18 mouse cellular contexts compared by ENCODE assay signal in the genomic region with DNA sequence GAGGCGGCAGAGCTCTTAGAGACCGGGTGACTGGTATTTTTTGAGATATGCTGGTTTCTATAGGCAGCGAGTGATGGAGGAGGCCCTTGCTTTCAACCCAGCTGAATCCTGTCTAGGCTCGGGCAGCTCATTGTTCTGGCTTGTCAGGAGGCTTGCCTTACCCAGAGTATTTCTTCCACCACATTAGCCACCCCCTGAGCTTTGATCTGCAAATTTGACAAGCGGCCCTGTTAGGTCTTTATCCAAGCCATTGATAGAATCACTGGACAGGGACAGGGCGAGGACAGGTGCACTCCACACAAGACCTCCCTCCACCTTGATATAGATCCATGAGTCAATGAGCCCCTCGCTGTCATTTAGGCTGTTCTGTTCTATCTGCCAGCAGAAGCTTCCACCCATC.
A peak's percentile ranks its signal among the peaks of the same experiment; 100 is the strongest.
DNase-seq lines count a peak whose midpoint lies in the region; ATAC-seq and TF ChIP-seq lines count a peak whose summit lies in the region.
"Had no signal": no experiment of that assay in that cellular context is flagged by ENCODE, and none has a peak within 500 bp of the region (broad histone marks: within the 10 kb centered on the region; RNA-seq: fewer than 3 reads in every experiment).

No protein-coding gene starts in this region.

- H3K4me3 ChIP-seq in midbrain, embryonic 12.5 days: no peak overlapping the region
- no peak overlapping the region for H3K4me3 ChIP-seq in midbrain, embryonic 16.5 days (ENCODE audit: low read depth, low read length)
- no peak overlapping the region for H3K4me3 ChIP-seq in forebrain, embryonic 12.5 days (replicated peaks)
- H3K4me3 ChIP-seq in hindbrain, postnatal 0 days (ENCODE audit: low read length): no peak overlapping the region
- H3K4me3 ChIP-seq: heart, embryonic 13.5 days; limb, embryonic 10.5 days; liver, embryonic 13.5 days; stomach, embryonic 15.5 days had no signal

- 0 out of 2 replicates have a peak, but pooled peaks have one; percentile 6 for ATAC-seq in midbrain, embryonic 12.5 days (ENCODE audit: low FRiP score, low read depth)
- no peak for ATAC-seq in midbrain, embryonic 16.5 days
- peak; percentile 33; the same call in 1 of the 2 replicates for ATAC-seq in forebrain, embryonic 12.5 days (ENCODE audit: low FRiP score)
- ATAC-seq in hindbrain, postnatal 0 days: peak; percentile 52
- ATAC-seq: activated CD4-positive, CD25-positive, alpha-beta regulatory T cell, adult 4 months; CD4-positive, CD25-positive, alpha-beta regulatory T cell, adult 4 months had no signal

- no peaks in the 10 kb centered on the region for H3K27me3 ChIP-seq in midbrain, embryonic 12.5 days
- H3K27me3 ChIP-seq in midbrain, embryonic 16.5 days (ENCODE audit: control insufficient read depth, insufficient read depth, low read depth, low read length): no peaks in the 10 kb centered on the region
- H3K27me3 ChIP-seq in forebrain, embryonic 12.5 days: no peaks in the 10 kb centered on the region
- H3K27me3 ChIP-seq in hindbrain, postnatal 0 days (ENCODE audit: insufficient read depth, low read length): no peaks in the 10 kb centered on the region
- H3K27me3 ChIP-seq: heart, embryonic 13.5 days; liver, embryonic 13.5 days; stomach, embryonic 15.5 days had no signal

- DNase-seq in cerebellum, postnatal 14 days: peak; percentile 57 to 78
- DNase-seq in hindbrain, postnatal 0 days (ENCODE audit: low spot score): peak; percentile 51
- DNase-seq in lung, postnatal 4 days: no peak
- DNase-seq in spleen, postnatal 10 days (ENCODE audit: low spot score in 2 of 2): no peak
- DNase-seq in spleen, adult 12 weeks (ENCODE audit: low spot score): no peak
- DNase-seq: adrenal gland, postnatal 36 days; liver, embryonic 13.5 days; lung, postnatal 10 days; thymus, postnatal 4 days had no signal

- H3K9ac ChIP-seq in midbrain, embryonic 12.5 days (replicated peaks): no peak overlapping the region
- no peak overlapping the region for H3K9ac ChIP-seq in midbrain, embryonic 16.5 days (ENCODE audit: low read depth, low read length)
- no peak overlapping the region for H3K9ac ChIP-seq in forebrain, embryonic 12.5 days
- H3K9ac ChIP-seq in hindbrain, postnatal 0 days (replicated peaks; ENCODE audit: low read length): no peak overlapping the region
- H3K9ac ChIP-seq: heart, embryonic 13.5 days; liver, embryonic 13.5 days; stomach, embryonic 15.5 days had no signal

- TF ChIP-seq CTCF in hindbrain, postnatal 0 days (IDR thresholded peaks at IDR 0.05; ENCODE audit: low read depth): no peak

- peak overlapping the region; percentile 36; the same call in 1 of the 2 replicates for H3K27ac ChIP-seq in midbrain, embryonic 12.5 days (replicated peaks)
- H3K27ac ChIP-seq in midbrain, embryonic 16.5 days (ENCODE audit: low read length): no peak overlapping the region
- peak overlapping the region; percentile 46; the same call in 1 of the 2 replicates for H3K27ac ChIP-seq in forebrain, embryonic 12.5 days
- H3K27ac ChIP-seq in hindbrain, postnatal 0 days: peak overlapping the region; percentile 52; the same call in 1 of the 2 replicates
- H3K27ac ChIP-seq: heart, embryonic 13.5 days; kidney, postnatal 0 days; limb, embryonic 10.5 days; liver, embryonic 13.5 days; stomach, embryonic 15.5 days had no signal

- H3K36me3 ChIP-seq in midbrain, embryonic 12.5 days: no peaks in the 10 kb centered on the region
- no peaks in the 10 kb centered on the region for H3K36me3 ChIP-seq in midbrain, embryonic 16.5 days (ENCODE audit: control insufficient read depth, insufficient read depth, low read length)
- no peaks in the 10 kb centered on the region for H3K36me3 ChIP-seq in forebrain, embryonic 12.5 days (replicated peaks)
- H3K36me3 ChIP-seq in hindbrain, postnatal 0 days (ENCODE audit: insufficient read depth, low read length): no peaks in the 10 kb centered on the region
- H3K36me3 ChIP-seq: heart, embryonic 13.5 days; limb, embryonic 10.5 days; liver, embryonic 13.5 days; stomach, embryonic 15.5 days had no signal

- H3K9me3 ChIP-seq in midbrain, embryonic 12.5 days: no peaks in the 10 kb centered on the region
- no peaks in the 10 kb centered on the region for H3K9me3 ChIP-seq in midbrain, embryonic 16.5 days (replicated peaks; ENCODE audit: control insufficient read depth, low read length, poor library complexity, severe bottlenecking)
- H3K9me3 ChIP-seq in forebrain, embryonic 12.5 days: no peaks in the 10 kb centered on the region
- no peaks in the 10 kb centered on the region for H3K9me3 ChIP-seq in hindbrain, postnatal 0 days (ENCODE audit: low read length)
- H3K9me3 ChIP-seq: heart, embryonic 13.5 days; limb, embryonic 10.5 days; stomach, embryonic 15.5 days had no signal

- H3K4me2 ChIP-seq in midbrain, embryonic 12.5 days (replicated peaks): no peak overlapping the region
- no peak overlapping the region for H3K4me2 ChIP-seq in midbrain, embryonic 16.5 days (ENCODE audit: low read length)
- peak overlapping the region; percentile 10; the same call in 1 of the 2 replicates for H3K4me2 ChIP-seq in forebrain, embryonic 12.5 days
- H3K4me2 ChIP-seq in hindbrain, postnatal 0 days (ENCODE audit: low read depth, low read length): peak overlapping the region; percentile 27; the same call in 1 of the 2 replicates
- H3K4me2 ChIP-seq: heart, embryonic 13.5 days; liver, embryonic 13.5 days; stomach, embryonic 15.5 days had no signal

- peaks cover 25% of the 10 kb centered on the region for H3K4me1 ChIP-seq in midbrain, embryonic 12.5 days
- H3K4me1 ChIP-seq in midbrain, embryonic 16.5 days (ENCODE audit: control insufficient read depth, insufficient read depth, low read length): peaks cover 3% of the 10 kb centered on the region; the same call in 1 of the 2 replicates
- H3K4me1 ChIP-seq in forebrain, embryonic 12.5 days: peaks cover 23% of the 10 kb centered on the region
- peaks cover 11% of the 10 kb centered on the region for H3K4me1 ChIP-seq in hindbrain, postnatal 0 days (ENCODE audit: insufficient read depth, low read length)
- H3K4me1 ChIP-seq: heart, embryonic 13.5 days; limb, embryonic 10.5 days; liver, embryonic 13.5 days; stomach, embryonic 15.5 days had no signal

- 42% methylated on average over 7 of the region's 7 CpGs for whole genome bisulfite sequencing in midbrain, embryonic 12.5 days
- WGBS in midbrain, embryonic 16.5 days: 35% methylated on average over 7 of the region's 7 CpGs
- WGBS in forebrain, embryonic 12.5 days: 26% methylated on average over 7 of the region's 7 CpGs
- 22% methylated on average over 7 of the region's 7 CpGs for WGBS in hindbrain, postnatal 0 days

Comparison
In these comparisons a context has a peak if more than half of its experiments do, and no peak if none do; other contexts are left out.
1. H3K4me2 ChIP-seq: peak in forebrain, embryonic 12.5 days (single experiment) and hindbrain, postnatal 0 days (single experiment); none in midbrain, embryonic 12.5 days (single experiment) and midbrain, embryonic 16.5 days (single experiment).
2. DNase-seq: peak in cerebellum, postnatal 14 days (2 of 2) and hindbrain, postnatal 0 days (single experiment); none in lung, postnatal 4 days (0 of 2), spleen, postnatal 10 days (0 of 2) and spleen, adult 12 weeks (single experiment).